Mouse (Mus musculus) neutrophil, adult 5-6 weeks (primary cell): ENCODE data around the gene Bmp2k. TPM values are rescaled to one million over a fixed set of nuclear protein-coding genes. Genes with fewer than 3 reads are reported as not detected.
"Not testable (repeated sequence)": the region's sequence is repeated elsewhere in the genome, so short reads cannot be mapped to it uniquely, and the experiment has no call there.

Source experiments
- ATAC-seq: fragments of 151-379, 151-347 bp; 2 replicates; pipeline ENCODE4 v1.8.0; 2017; ENCODE audit warnings: mild to moderate bottlenecking, moderate TSS enrichment; ENCODE audit not compliant: insufficient number of reproducible peaks, poor library complexity, low FRiP score, severe bottlenecking; ENCODE audit errors: extremely low read depth
- total RNA-seq: library from RNA; stranded (forward); fragments of 200-1000 nt; gene quantifications from 2 replicates; pipeline ENCODE4 v1.2.3, GENCODE M21; 2017

Bmp2k gene
- total RNA-seq, 1 experiment from 2014 or later = 117 TPM

DNA sequence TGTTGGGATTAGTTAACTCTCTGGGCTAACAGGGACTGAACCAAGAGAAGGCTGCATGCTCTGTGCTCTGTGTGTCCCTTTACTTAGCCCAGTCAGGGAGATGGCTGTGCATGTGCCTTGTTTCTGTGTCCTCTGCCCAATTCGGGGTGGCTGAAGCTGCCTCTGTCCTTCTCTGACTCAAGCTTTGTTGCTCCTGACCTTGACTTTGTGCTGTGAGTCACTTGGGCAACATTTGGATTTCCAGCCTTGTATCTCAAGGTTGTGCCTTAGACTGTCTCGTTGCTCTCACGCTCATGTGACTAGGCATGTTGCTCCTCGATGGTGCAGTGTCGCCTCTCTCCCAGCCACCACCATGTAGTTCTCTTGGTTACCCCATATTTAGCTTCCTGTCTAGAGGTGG, 27.3 kb downstream of the Bmp2k start:
- ATAC-seq = no peak

DNA sequence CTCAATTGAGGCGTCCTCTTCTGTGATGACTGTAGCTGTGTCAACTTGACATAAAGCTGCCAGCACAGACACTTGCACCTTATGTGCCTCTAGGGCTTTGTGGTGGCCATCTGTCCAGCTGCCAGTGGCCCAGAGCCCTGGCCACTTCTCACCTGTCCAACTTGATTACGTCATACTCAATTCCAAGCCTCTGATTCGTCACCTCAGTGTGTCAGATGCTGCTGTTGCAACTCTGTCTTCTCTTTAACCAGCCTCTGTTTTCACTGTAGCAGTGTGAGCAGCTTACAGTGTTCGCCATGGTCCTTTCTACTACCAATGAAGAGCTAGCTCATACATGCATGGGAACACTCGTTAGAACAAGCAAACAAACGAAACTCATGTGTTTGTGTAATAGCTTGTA, 28.2 kb downstream of the Bmp2k start:
- ATAC-seq = no peak

DNA sequence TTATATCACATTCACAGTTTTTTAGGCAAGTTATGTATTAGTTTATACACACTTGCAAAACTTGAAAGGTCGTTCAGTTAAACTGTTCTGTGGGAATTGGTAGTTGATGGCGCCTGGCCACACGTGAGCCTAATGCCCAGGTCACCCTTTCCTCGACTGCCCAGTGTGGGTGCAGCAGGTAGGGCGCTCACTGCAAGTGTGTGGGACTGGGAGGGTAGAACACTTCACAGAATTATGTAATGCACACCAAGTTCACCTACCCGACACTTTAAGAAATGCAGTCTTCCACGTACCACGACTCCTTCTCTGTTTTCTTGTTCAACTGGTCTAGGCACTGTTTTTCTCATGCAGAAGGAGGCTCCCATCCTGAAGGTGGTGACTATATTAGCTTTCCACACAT, 30.5 kb downstream of the Bmp2k start:
- ATAC-seq = no peak

DNA sequence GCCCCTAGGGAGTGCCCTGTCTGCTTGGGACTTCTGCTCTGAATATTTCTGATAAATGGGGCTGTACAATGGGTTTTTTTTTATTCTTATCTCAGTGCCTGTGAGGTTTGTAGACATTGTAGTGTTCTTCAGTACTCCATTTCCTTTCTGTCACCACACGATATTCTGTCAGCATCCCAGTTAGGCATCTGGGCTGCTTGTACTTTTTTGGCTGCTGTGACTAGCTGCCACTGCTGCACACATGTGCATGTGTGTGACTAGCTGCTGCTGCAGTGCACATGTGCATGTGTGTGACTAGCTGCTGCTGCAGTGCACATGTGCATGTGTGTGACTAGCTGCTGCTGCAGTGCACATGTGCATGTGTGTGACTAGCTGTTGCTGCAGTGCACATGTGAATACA, 31.4 kb downstream of the Bmp2k start:
- ATAC-seq = not testable (repeated sequence)

DNA sequence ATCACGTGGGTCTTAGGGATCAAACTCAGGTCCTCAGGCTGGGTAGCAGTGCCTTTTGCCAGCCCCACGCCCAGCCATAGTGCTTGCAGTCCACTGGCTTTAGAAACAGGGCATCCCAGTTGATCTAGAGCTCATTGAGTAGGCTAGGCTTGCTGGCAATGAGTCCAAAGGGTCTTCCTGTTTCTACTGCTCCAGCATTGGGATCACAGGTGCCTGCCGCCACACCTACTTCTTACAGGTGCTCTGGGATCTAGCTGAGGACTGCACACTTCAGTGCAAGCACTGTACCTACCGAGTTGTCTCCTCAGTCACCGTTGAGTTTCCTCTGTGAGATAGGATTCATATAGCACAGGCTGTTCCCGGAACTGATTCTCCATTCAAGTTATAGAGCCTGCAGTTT, 34.3 kb downstream of the Bmp2k start:
- no peak for ATAC-seq

DNA sequence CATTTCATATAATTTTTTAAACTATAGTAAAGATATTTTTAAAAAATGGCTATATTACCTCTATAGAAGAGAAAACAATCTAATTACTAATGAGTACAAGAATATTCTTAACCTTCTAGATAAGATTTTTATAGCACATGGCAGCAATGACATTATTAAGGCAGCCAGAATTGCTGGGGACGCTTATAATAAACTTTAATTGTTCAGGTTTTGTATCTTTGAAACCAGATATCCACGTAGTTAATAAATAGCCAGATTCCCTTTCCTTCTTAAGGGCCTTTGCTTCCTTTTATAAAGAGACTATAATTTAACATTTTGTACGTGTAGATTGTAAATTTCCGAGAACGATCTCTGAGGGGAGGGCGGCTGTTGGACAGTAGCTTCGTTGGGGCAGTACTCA, 47.8 kb downstream of the Bmp2k start:
- ATAC-seq = no peak

DNA sequence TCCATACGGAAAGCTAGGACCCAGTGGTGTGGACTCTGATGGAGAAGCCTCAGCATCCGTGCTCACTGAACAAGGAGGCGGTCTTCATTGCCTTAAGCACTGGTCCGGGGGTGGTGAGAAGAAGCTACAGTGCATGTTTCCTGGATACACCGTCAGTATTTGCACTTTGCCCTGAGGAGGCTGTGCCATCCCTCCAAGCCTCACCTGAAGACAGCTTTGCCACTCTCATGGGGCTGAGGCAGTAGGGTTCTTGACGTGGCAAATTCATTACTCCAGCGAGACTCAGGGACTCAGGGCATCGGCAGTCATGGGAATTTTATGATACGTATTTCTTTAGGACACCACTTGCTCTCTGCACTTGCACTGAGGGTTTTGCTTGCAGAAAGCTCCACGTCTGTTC, 49.2 kb downstream of the Bmp2k start:
- no peak for ATAC-seq

- no peak for ATAC-seq
Measured at GRCm38 (mm10) chr5:97048905-97049304, 51.4 kb downstream of the Bmp2k start.

- no peak for ATAC-seq
Measured at GRCm38 (mm10) chr5:97054166-97054565, 56.7 kb downstream of the Bmp2k start.

DNA sequence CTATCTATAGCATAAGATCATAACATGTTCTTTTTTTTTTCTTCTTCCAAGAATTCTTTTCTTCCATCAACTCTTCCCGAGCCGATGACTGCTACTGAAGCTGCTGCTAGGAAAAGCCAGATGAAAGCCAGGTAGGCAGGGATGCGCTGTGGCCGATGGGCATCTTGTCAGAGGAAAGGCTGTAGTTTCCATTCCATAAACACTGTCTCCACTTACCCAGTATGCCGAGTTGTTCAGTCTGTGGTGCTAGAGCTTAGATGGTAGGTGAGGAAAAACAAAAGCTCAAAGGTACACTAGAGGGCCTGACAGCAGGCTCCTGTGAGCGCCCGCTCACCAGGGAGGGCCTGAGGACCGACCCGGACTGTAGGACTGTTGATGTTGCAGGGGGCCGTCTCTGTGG, 57.3 kb downstream of the Bmp2k start:
- no peak for ATAC-seq

GRCm38 (mm10) chr5:97055511-97056068, 58.1 kb downstream of the Bmp2k start:
- peak; percentile 69; the same call in 1 of the 2 replicates for ATAC-seq

DNA sequence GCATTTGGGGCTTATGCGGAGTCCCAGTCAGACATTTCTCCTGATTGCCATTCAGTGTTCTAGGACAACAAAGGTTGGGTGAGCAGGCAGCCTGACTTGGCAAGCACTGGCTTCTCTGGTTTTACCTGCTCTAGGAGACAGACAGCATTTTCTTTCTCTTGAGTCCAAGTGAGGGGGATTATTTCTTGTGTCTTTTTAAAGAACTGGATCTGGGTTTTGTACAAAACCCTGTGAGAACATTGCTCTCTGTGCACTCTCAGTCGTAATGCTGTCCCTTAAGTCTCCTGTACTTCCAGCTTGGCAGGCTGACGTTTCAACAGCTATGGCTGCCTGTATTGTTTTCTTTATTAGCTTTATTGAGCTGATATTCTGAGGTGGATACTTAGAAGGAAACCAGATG, 58.9 kb downstream of the Bmp2k start:
- ATAC-seq = no peak

GRCm38 (mm10) chr5:97056791-97057450, 59.4 kb downstream of the Bmp2k start:
- ATAC-seq = no peak

DNA sequence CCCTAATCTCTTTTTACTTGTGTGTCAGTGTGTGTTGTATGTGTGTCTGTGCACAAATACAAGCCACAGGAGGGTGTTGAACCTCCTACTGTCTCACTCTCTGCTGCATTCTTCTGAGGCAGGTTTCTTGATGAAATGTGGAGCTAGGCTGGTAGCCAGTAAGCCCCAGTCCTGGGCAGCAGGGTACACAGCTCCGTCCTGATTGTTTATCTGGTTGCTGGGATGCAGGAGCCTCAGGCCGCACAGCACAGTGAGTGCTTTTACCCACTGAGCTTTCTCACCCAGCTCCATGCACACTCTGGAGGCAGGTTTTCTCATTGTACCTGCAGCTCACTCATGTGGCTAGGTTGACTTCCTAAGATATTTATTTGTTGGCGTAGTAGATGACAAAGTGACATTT, 63.4 kb downstream of the Bmp2k start:
- ATAC-seq = no peak

DNA sequence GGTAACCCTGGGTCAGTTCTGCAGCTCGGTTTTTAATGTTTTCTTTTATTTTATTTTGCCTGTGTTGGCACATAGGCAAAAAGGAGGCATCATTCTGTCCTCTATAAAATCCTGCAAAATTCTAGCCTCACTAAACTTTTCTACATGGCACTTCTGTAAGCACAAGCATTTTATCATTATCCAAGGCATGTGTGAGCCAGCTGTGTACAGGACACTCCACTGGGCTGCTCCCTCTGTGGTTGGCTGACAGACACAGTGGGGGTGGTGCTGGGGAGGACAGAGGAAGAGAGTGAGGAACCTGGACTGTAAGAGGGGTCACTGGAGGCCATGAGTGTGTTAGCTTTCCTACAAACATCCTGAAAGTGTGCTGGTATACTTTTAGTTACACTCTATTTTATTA, 64.6 kb downstream of the Bmp2k start:
- ATAC-seq = no peak

GRCm38 (mm10) chr5:97065746-97066145, 68.3 kb downstream of the Bmp2k start:
- no peak for ATAC-seq

DNA sequence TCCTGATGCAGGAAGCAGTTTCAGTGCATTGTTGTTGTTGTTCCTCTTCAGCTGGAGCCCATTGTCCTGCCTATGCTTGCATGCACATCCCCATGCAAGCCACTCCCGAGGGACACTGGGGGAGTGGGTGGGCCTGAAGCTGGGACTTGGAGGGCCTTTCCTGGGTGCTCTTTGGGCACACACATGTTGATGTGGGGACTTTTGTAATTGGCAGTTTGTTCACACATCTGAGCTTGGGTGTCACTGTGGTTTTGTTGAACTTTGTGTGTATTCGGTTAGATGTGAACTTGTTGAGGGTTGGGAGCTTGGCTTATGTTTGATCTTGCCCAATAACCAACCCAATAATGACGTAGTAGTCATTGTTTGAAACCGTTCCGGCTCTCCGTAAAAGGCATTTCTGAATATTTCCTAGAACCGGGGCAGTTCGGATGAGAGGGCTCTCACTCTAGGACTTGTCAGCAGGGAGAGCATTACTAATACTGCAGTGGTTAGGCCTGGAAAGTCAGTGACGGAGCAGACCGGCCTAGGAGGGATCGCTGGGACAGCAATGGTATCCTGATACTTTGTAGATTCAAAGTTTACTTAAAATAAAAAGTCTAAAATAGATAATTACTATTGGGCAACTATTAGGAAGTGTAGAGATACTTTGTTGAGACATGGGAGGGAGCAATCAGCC, 78.1 kb downstream of the Bmp2k start:
- no peak for ATAC-seq

DNA sequence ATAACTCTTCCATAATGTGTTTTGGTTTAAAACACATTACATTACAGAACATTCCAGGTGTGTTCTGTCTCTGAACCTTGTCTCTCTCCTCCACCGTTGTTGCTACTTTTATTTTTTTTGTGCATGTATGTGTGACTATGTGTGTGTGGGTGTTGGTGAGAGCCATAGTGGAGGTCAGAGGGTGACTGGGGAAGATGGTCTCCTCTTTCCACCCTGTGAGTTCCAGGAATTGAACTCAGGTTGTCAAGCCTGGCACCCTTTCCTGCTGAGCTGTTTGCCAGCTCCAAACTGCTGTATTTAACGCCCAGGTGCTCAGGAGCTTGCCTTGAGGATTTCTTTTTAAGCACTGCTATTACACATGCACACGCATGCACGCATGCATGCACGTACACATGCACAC, 78.7 kb downstream of the Bmp2k start:
- no peak for ATAC-seq

- no peak for ATAC-seq
Measured at GRCm38 (mm10) chr5:97077676-97078075, 80.2 kb downstream of the Bmp2k start.

DNA sequence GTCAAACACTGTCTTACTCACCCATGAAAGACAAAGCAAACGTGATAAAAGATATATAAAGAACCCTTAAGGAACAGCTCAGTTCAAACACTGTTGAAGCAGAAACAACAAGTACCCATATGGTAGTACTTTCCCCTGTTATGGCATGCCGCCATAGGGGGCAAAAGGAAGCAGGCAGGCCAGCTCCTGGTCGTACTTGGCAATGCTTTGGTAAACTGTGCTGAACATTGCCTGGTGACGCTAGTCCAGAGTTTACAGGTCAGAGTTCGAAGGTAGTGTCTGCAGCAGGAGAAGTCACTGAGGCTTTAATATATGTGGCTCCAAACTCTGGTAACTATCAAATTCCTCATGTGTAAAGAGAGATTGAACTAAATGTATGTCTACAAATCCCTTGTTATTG, 81.2 kb downstream of the Bmp2k start:
- ATAC-seq = no peak

DNA sequence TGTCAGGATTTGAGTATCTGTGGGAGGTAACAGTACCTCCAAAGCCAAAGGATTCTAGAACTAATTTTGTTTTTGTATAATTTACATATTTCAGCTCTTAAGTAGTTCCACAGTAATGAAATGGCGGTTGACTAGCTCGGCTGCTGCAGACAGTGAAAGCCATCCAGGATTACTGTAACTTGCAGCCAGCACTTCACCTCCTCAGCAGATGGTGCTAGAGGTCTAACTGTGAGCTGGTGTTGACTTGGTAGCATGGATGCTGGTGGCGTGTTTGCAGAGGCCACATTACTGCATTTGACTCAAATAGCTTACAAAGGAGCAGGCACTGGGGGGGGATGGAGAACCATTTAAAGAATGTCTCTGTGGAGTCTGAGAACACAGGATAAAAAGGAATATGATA, 84.0 kb downstream of the Bmp2k start:
- ATAC-seq = no peak
